Mouse (Mus musculus) kidney, embryonic 15.5 days (tissue): ENCODE data around the gene 4930407I10Rik. TPM values are rescaled to one million over a fixed set of nuclear protein-coding genes. Genes with fewer than 3 reads are reported as not detected.

Experiments
- ATAC-seq: fragments of 200-750 bp; cut with Nextera tagmentation; replicated peaks from 2 replicates; pipeline ENCODE4 v1.8.0; 2017; ENCODE audit warnings: moderate TSS enrichment; ENCODE audit not compliant: low FRiP score
- H3K27ac ChIP-seq: fragments of 300-500 bp; sonication (generic); 2 replicates; pipeline ENCODE4 v1.5.1; 2015; ENCODE audit warnings: mild to moderate bottlenecking, inconsistent platforms
- H3K27me3 ChIP-seq: fragments of 300-500 bp; sonication (generic); 2 replicates; pipeline ENCODE4 v1.6.1; 2015; ENCODE audit warnings: inconsistent platforms
- H3K36me3 ChIP-seq: fragments of 300-500 bp; sonication (generic); 2 replicates; pipeline ENCODE4 v1.6.1; 2015; ENCODE audit warnings: inconsistent platforms
- H3K4me1 ChIP-seq: fragments of 300-500 bp; sonication (generic); 2 replicates; pipeline ENCODE4 v1.6.1; 2015; ENCODE audit warnings: inconsistent platforms
- H3K4me2 ChIP-seq: fragments of 300-500 bp; sonication (generic); 2 replicates; pipeline ENCODE4 v1.6.1; 2015; ENCODE audit warnings: moderate library complexity, mild to moderate bottlenecking, inconsistent platforms
- H3K4me3 ChIP-seq: fragments of 300-500 bp; sonication (generic); replicated peaks from 2 replicates; pipeline ENCODE4 v1.5.1; 2015; ENCODE audit warnings: mild to moderate bottlenecking, inconsistent platforms
- H3K9ac ChIP-seq: fragments of 300-500 bp; sonication (generic); 2 replicates; pipeline ENCODE4 v1.6.1; 2015; ENCODE audit warnings: mild to moderate bottlenecking, inconsistent platforms
- H3K9me3 ChIP-seq: fragments of 300-500 bp; sonication (generic); replicated peaks from 2 replicates; pipeline ENCODE4 v1.6.1; 2016; ENCODE audit warnings: inconsistent platforms
- WGBS: fragments of 180-500 bp; shearing (Covaris S2); methylation state at CpG from one replicate; pipeline ENCODE4 v1.1.7; 2015; ENCODE audit warnings: mixed read lengths; 5-methylcytosine and 5-hydroxymethylcytosine counted together
- polyA plus RNA-seq: library from polyadenylated mRNA; unstranded; fragments of >200 nt; fragmentation: Nextera tagmentation; extraction: Ambion mirVana; gene quantifications from 2 replicates; pipeline ENCODE4 v1.2.1, GENCODE M21; 2015

4930407I10Rik gene
- polyA plus RNA-seq, 1 experiment from 2014 or later = 0.03 TPM

DNA sequence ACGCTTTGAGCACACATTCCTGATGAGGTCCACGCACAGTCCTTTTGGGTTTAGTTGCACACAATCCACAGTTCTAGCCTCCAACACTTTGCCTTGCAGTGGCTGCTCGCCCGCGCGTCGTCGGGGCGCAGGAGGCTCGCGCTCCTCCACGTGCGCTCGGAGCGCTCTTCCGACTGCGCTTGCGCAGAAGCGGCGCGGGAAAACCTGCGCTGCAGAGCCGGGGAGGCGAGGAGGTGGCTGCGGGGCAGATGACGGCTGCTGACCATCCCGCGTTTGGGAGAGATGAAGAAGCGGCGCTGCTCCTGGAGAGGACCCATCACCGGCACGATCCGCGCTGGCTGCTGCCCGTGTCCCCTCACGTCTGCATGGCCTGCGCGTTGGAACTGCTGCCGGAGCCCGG lies 10.9 kb downstream of the 4930407I10Rik start, which contains the start of gene Mei1:
Gene Mei1 (plus strand): TSS at position 99 of the 400 bp plus-strand sequence.
- Histone ChIP-seq H3K36me3 (no peaks in the 10 kb centered on the region), H3K27ac (no peak within 1 kb of the TSS), H3K9me3 (no peaks in the 10 kb centered on the region), H3K4me2 (peak within 1 kb of the TSS; percentile 54), H3K27me3 (peaks cover 55% of the 10 kb centered on the region), H3K4me1 (peaks cover 5% of the 10 kb centered on the region), H3K9ac (no peak within 1 kb of the TSS), H3K4me3 (peak within 1 kb of the TSS; percentile 28)
- no peak for ATAC-seq
- WGBS = 20% methylated on average over 40 of the region's 40 CpGs

DNA sequence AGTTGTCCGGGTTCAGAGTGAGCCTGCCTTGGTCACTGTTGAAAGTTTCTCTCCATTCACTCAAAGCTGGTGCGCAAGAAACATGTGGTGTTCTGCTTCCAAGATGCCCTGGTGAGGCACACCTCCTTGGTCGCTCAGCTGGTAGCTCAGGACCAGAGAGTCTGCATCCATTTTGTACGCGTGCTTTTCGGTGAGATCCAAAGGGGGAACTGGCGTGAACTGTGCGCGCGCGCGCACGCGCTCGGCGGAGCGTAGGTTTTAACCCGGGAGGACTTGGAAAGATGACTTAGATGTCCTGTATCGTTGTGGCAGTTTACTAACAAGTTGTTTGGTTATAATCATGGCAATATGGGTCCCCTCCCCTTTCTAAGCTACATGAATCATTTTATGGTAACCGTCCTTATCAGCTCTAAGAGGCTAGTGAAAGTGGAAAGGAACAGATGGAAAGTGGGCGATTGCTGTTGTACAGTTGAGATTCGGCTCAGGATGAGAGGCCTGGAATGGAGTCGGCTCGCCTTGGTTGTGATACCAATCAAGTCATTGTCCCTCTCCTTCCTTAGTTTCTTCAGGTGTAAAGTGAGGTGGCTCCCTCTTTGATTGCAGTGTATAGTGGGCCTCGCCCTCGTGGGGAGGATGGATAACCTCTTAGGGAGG lies 13.0 kb downstream of the 4930407I10Rik start:
- WGBS = 90% methylated on average over 26 of the region's 26 CpGs
- ATAC-seq = no peak
- Histone ChIP-seq H3K27me3 (peaks cover 51% of the 10 kb centered on the region), H3K4me3 (no peak overlapping the region), H3K4me1 (peaks cover 5% of the 10 kb centered on the region), H3K9ac (no peak overlapping the region), H3K36me3 (no peaks in the 10 kb centered on the region), H3K9me3 (no peaks in the 10 kb centered on the region), H3K27ac (no peak overlapping the region), H3K4me2 (no peak overlapping the region)

DNA sequence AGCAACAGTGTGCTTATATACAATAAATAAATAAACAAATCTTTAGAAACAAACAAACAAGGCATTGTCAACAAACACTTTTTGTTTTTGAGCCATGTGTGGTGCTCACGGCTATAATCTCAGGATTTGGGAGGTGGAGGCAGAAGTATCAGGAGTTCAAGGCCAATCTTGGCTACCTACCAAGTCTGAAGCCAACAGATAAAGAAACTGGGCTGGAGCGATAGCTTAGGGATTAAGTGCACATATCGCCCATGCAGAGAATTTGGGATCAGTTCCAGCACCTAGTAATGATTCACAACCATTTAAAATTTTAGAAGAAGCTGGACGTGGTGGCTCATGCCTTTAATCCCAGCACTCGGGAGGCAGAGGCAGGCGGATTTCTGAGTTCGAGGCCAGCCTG lies 14.5 kb downstream of the 4930407I10Rik start:
- H3K4me2 ChIP-seq = no peak overlapping the region
- no peak for ATAC-seq
- no peaks in the 10 kb centered on the region for H3K36me3 ChIP-seq
- H3K27ac ChIP-seq = no peak overlapping the region
- no peak overlapping the region for H3K9ac ChIP-seq
- peaks cover 42% of the 10 kb centered on the region for H3K27me3 ChIP-seq
- peaks cover 5% of the 10 kb centered on the region for H3K4me1 ChIP-seq
- H3K4me3 ChIP-seq = no peak overlapping the region
- 87% methylated on average over 7 of the region's 7 CpGs for WGBS
- H3K9me3 ChIP-seq = no peaks in the 10 kb centered on the region

DNA sequence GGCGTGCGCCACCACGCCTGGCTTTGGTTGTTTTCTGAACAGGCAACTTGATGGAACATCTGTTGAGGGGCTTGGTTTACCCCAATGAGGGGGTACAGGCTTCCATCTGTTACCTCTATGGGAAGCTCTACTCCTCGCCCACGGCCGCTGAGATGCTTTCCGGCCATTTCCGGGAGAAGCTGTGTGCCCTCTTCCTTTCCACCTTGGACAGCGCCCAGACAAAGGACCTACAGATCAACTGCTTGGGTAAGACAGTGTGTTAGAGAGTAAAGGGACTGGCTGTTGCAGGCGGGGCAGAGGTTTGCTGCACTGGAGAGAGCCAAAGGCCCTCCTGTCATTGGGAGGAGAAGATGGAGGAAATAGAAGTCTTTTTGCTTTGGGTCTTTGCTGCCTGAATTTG lies 20.9 kb downstream of the 4930407I10Rik start:
- no peak for ATAC-seq
- 56% methylated on average over 10 of the region's 10 CpGs for WGBS
- Histone ChIP-seq H3K36me3 (no peaks in the 10 kb centered on the region), H3K4me1 (no peaks in the 10 kb centered on the region), H3K27ac (no peak overlapping the region), H3K27me3 (peaks cover 2% of the 10 kb centered on the region; the same call in 1 of the 2 replicates), H3K4me3 (no peak overlapping the region), H3K4me2 (no peak overlapping the region), H3K9ac (no peak overlapping the region), H3K9me3 (no peaks in the 10 kb centered on the region)

DNA sequence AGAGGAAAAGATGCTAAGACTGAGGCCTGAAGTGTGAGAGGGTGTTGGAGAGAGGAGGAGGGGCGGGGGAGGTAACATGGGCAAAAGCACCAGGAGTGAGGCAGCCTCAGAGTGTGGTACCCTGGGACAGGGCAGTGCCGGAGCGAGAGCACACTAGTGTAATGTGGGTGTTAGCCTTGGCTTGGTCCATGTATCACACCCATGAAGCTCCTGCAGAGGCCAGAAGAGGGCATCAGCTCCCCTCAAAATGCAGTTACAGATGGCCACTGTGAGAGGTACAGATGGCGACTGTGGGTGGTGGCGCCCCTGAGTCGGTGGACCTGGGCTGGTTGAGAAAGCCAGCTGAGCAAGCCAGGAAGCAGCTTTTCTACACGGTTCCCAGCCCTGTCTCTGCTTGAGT lies 22.2 kb downstream of the 4930407I10Rik start:
- H3K27ac ChIP-seq = no peak overlapping the region
- H3K36me3 ChIP-seq = no peaks in the 10 kb centered on the region
- H3K9me3 ChIP-seq = no peaks in the 10 kb centered on the region
- peaks cover 4% of the 10 kb centered on the region; the same call in 1 of the 2 replicates for H3K27me3 ChIP-seq
- WGBS = 36% methylated on average over 7 of the region's 7 CpGs
- ATAC-seq = no peak
- H3K4me3 ChIP-seq = no peak overlapping the region
- H3K4me2 ChIP-seq = no peak overlapping the region
- no peak overlapping the region for H3K9ac ChIP-seq
- no peaks in the 10 kb centered on the region for H3K4me1 ChIP-seq

DNA sequence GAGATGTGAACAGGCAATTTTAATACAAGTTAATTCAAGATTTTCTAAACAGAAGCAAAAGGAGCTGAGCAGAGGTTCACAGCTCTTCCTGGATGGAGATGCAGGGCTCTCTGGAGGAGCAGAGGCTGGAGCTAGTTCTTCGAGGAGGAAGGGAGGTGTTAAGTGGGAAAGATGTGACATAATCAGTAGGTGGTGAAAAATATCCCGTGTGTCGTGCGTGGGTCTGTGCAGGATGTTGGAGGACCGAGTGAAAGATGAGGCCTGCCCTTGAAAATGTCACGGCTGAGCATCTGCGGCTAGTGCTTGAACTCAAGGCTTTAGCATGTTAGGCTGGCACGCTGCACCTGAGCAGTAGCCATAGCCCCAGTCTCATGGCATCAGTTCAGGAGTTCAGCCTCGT lies 26.7 kb downstream of the 4930407I10Rik start:
- no peak for ATAC-seq
- Histone ChIP-seq H3K36me3 (no peaks in the 10 kb centered on the region), H3K27me3 (peaks cover 8% of the 10 kb centered on the region; the same call in 1 of the 2 replicates), H3K4me3 (no peak overlapping the region), H3K9ac (no peak overlapping the region), H3K9me3 (no peaks in the 10 kb centered on the region), H3K4me1 (no peaks in the 10 kb centered on the region), H3K27ac (no peak overlapping the region), H3K4me2 (no peak overlapping the region)
- WGBS = 77% methylated on average over 9 of the region's 9 CpGs

DNA sequence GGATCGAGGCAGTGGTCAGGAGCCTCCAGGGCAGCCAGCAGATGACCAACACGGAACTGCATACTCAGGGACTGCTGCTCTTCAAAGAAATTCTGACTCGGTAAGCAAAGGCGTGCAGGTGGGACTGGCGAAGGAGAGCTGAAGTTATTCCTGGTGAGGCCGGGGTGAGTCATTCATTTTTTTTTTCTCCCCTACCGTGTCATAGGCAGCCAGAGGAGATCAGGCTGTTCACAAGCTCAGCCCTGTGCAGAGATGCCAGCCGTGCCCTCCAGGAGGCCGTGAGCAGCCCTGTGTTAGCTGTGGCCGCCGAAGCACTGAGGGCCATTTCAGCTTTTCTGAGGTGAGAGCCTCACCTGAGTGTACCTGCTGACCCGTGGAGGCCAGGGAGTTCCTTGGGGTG lies 27.2 kb downstream of the 4930407I10Rik start:
- peaks cover 8% of the 10 kb centered on the region; the same call in 1 of the 2 replicates for H3K27me3 ChIP-seq
- no peak overlapping the region for H3K9ac ChIP-seq
- H3K4me3 ChIP-seq = no peak overlapping the region
- no peak overlapping the region for H3K4me2 ChIP-seq
- 78% methylated on average over 12 of the region's 12 CpGs for WGBS
- no peak overlapping the region for H3K27ac ChIP-seq
- no peaks in the 10 kb centered on the region for H3K4me1 ChIP-seq
- H3K9me3 ChIP-seq = no peaks in the 10 kb centered on the region
- no peaks in the 10 kb centered on the region for H3K36me3 ChIP-seq
- no peak for ATAC-seq

DNA sequence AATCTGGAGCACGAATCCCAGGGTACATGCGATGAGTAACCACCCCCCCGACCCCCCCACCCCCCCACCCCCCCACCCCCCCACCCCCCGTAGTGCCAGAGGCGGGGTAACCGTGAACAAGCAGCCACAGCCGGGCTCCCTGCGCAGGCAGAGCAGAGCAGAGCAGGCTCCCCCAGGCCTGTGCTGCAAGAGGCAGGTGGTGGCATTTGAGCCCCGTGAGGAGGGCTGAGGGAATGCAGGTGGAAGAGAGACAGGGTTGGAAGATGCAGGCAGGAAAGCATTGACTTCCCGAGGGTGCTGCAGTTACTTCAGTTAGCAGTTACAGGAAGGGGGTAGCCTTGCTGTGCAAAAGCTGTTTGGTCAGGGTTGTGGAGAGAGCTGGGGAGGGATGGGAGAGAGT lies 28.3 kb downstream of the 4930407I10Rik start:
- Histone ChIP-seq H3K4me3 (no peak overlapping the region), H3K9ac (no peak overlapping the region), H3K4me1 (no peaks in the 10 kb centered on the region), H3K27ac (no peak overlapping the region), H3K4me2 (no peak overlapping the region), H3K27me3 (peaks cover 8% of the 10 kb centered on the region; the same call in 1 of the 2 replicates), H3K9me3 (no peaks in the 10 kb centered on the region), H3K36me3 (no peaks in the 10 kb centered on the region)
- 6% methylated on average over 10 of the region's 10 CpGs for WGBS
- no peak for ATAC-seq

DNA sequence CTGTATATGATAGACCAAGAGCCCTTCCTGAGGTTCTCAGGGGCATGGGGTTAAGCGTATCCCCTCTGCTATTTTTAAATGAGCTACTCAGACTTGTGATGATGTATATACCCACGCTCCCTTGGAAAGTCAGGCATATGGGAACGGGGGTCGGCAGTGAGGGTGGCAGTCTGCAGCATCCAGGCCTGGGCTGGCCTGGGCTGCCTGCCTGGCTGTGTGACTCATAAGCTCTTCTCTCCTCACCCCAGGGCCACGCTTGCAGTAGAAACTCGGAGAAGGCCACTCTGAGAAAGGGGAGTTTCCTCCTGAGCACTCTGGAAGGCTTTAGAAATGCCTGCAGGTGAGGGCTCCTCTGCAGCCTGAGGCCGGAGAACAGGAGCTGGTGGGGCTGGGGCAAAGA lies 32.1 kb downstream of the 4930407I10Rik start:
- Histone ChIP-seq H3K27me3 (0 out of 2 replicates have a peak, but pooled peaks cover 4% of the 10 kb centered on the region), H3K9ac (no peak overlapping the region), H3K9me3 (no peaks in the 10 kb centered on the region), H3K27ac (no peak overlapping the region), H3K4me2 (no peak overlapping the region), H3K36me3 (no peaks in the 10 kb centered on the region), H3K4me3 (no peak overlapping the region), H3K4me1 (no peaks in the 10 kb centered on the region)
- no peak for ATAC-seq
- 77% methylated on average over 7 of the region's 7 CpGs for WGBS

DNA sequence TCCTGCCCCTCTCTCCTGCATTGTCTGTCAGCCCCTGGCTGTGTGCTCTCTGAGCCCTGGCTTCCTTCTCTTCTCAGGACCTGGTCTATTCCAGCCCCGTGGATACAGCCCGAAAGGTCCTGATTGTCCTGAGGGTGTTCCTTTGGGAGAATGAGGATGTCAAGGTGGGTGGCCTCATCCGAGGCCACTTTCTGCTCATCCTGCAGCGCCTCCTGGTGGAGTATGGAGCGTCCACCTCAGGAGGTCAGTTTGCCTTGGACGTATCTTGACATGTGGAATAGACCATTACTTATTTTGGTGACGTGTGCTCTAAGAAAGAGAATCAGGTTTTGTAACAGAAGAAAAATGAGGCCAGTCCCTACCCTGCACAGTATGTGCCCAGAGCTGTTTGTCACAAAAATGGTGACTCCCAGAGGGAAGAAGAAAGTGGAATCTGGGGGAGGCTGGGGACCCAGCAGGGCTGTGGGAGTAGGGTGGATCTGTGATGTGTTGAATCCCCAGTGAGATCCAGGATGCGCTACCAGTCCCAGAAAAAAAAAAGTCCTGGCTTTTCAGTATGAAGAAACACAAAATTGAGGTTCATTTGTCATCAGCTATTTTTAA lies 48.1 kb downstream of the 4930407I10Rik start:
- Histone ChIP-seq H3K4me1 (peaks cover 3% of the 10 kb centered on the region; the same call in 1 of the 2 replicates), H3K36me3 (no peaks in the 10 kb centered on the region), H3K27me3 (0 out of 2 replicates have a peak, but pooled peaks cover 7% of the 10 kb centered on the region), H3K4me3 (no peak overlapping the region), H3K4me2 (no peak overlapping the region), H3K9me3 (no peaks in the 10 kb centered on the region), H3K27ac (no peak overlapping the region), H3K9ac (no peak overlapping the region)
- ATAC-seq = no peak
- WGBS = 14% methylated on average over 8 of the region's 8 CpGs
